Mouse (Mus musculus): ENCODE measurements around the gene Kctd13.

DNA sequence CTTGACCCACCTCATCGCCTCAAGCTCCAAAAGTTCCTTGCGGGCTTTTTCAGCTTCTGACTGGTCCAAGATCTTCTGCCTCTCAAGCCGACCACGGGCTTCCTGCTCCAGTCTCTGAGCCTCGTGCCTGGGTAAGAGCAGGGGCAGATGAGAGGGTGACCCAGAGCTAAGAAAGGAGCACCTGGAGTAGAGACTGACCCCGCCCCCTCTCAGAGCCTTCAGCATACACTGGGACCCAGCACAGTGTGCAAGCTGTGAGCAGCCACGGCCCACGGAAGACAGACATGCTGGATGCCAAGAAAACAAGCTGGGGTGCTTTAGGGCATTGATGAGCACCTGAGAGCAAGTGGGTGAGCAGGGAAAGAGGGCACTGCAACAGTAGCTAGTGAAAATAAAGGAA lies 60.1 kb downstream of the Kctd13 start:
- no peak for TF ChIP-seq EP300 (IDR thresholded peaks at IDR 0.05; ENCODE audit: low read depth)
- TF ChIP-seq CTCF (IDR thresholded peaks at IDR 0.05; ENCODE audit: low read depth): no peak
